Mouse (Mus musculus) limb, embryonic 13.5 days (tissue): ENCODE results near the gene Dlg4. TPM values are rescaled to one million over a fixed set of nuclear protein-coding genes. Genes with fewer than 3 reads are reported as not detected.

Experiments used
- ATAC-seq: fragments of 200-750 bp; cut with Nextera tagmentation; 2 replicates; pipeline ENCODE4 v1.8.0; 2017; ENCODE audit warnings: low read depth, moderate number of reproducible peaks, moderate TSS enrichment; ENCODE audit not compliant: low FRiP score
- H3K27ac ChIP-seq: fragments of 300-500 bp; sonication (generic); 2 replicates; pipeline ENCODE4 v1.5.1; 2015; ENCODE audit warnings: inconsistent platforms, mild to moderate bottlenecking, moderate library complexity
- H3K27me3 ChIP-seq: fragments of 300-500 bp; sonication (generic); 2 replicates; pipeline ENCODE4 v1.6.1; 2015; ENCODE audit warnings: mild to moderate bottlenecking, inconsistent platforms
- H3K36me3 ChIP-seq: fragments of 300-500 bp; sonication (generic); 2 replicates; pipeline ENCODE4 v1.6.1; 2015; ENCODE audit warnings: inconsistent platforms, mild to moderate bottlenecking, moderate library complexity
- H3K4me1 ChIP-seq: fragments of 300-500 bp; sonication (generic); 2 replicates; pipeline ENCODE4 v1.6.1; 2015; ENCODE audit warnings: inconsistent platforms
- H3K4me2 ChIP-seq: fragments of 300-500 bp; sonication (generic); replicated peaks from 2 replicates; pipeline ENCODE4 v1.6.1; 2015; ENCODE audit warnings: inconsistent platforms, mild to moderate bottlenecking, moderate library complexity
- H3K4me3 ChIP-seq: fragments of 300-500 bp; sonication (generic); 2 replicates; pipeline ENCODE4 v1.5.1; 2015; ENCODE audit warnings: moderate library complexity, mild to moderate bottlenecking, inconsistent platforms
- H3K9ac ChIP-seq: fragments of 300-500 bp; sonication (generic); 2 replicates; pipeline ENCODE4 v1.6.1; 2015; ENCODE audit warnings: mild to moderate bottlenecking, inconsistent platforms
- H3K9me3 ChIP-seq: fragments of 300-500 bp; sonication (generic); 2 replicates; pipeline ENCODE4 v1.6.1; 2016; ENCODE audit warnings: inconsistent platforms
- WGBS: fragments of 180-500 bp; shearing (Covaris S2); methylation state at CpG from one replicate; pipeline ENCODE4 v1.1.7; 2015; 5-methylcytosine and 5-hydroxymethylcytosine counted together
- microRNA counts: library from miRNA; unstranded; fragments of <30 nt; microRNA quantifications from one replicate; lab custom pipeline; 2016
- microRNA-seq: library from miRNA; unstranded; fragments of <30 nt; microRNA quantifications from one replicate; pipeline ENCODE4, GENCODE M21; 2016
- polyA plus RNA-seq: library from polyadenylated mRNA; unstranded; fragments of >200 nt; fragmentation: Nextera tagmentation; extraction: Ambion mirVana; gene quantifications from 2 replicates; pipeline ENCODE4 v1.2.1, GENCODE M21; 2015

Gene Dlg4
- polyA plus RNA-seq, 1 experiment from 2014 or later: 14.2 TPM

- no peak within 1 kb of the TSS for H3K4me3 ChIP-seq
- no peaks in the 10 kb centered on the region for H3K27me3 ChIP-seq
- no peaks in the 10 kb centered on the region for H3K36me3 ChIP-seq
- no peak within 1 kb of the TSS for H3K27ac ChIP-seq
- no peaks in the 10 kb centered on the region for H3K4me1 ChIP-seq
- 72% methylated on average over 12 of the region's 12 CpGs for WGBS
- no peaks in the 10 kb centered on the region for H3K9me3 ChIP-seq
- H3K9ac ChIP-seq: no peak within 1 kb of the TSS
- no peak within 1 kb of the TSS for H3K4me2 ChIP-seq
- no peak for ATAC-seq
These were observed 75.4 kb downstream of the Dlg4 start, which contains the start of gene Asgr2 for GRCm38 (mm10) chr11:70091986-70092783. Asgr2 (plus strand) TSS chr11:70092644.

MicroRNAs encoded within 50 kb of the gene (microRNA counts, 519-probe panel; counts per million panel counts)
- microRNA mmu-miR-324-3p (lab: Ali Mortazavi, UCI) (not detected), microRNA mmu-miR-324-5p (lab: Ali Mortazavi, UCI) (3,679 counts per million, percentile 69 among the panel's probes with 10 or more counts)

Small RNA genes within 50 kb of the gene (microRNA-seq; reads per million reads assigned to microRNA genes)
- gene Gm44349 (not detected), gene Mir324 (2,906 reads per million, percentile 86 among the genes with 10 or more reads in this experiment)

Other genes with a start within 250 kb of the Dlg4 start
- gene Chrnb1, start 221.0 kb upstream of the Dlg4 start, polyA plus RNA-seq: 23.6 and 27.7 TPM in 2 replicates
- gene Fgf11, start 215.1 kb upstream of the Dlg4 start, polyA plus RNA-seq: 2.8 and 2.9 TPM in 2 replicates
- gene Tmem102, start 211.3 kb upstream of the Dlg4 start, polyA plus RNA-seq: 2.5 and 2.6 TPM in 2 replicates
- gene Gm39566, start 201.6 kb upstream of the Dlg4 start, polyA plus RNA-seq: not detected in 2 replicates
- not detected in 2 replicates for gene Spem2, start 198.5 kb upstream of the Dlg4 start, polyA plus RNA-seq
- 0.18 and 0.24 TPM in 2 replicates for gene Spem1, start 194.8 kb upstream of the Dlg4 start, polyA plus RNA-seq
- gene Nlgn2, start 179.2 kb upstream of the Dlg4 start, polyA plus RNA-seq: 11.5 and 11.8 TPM in 2 replicates
- gene Tmem256, start 178.4 kb upstream of the Dlg4 start, polyA plus RNA-seq: 368 and 376 TPM in 2 replicates
- gene Plscr3, start 170.6 kb upstream of the Dlg4 start, polyA plus RNA-seq: 135 and 140 TPM in 2 replicates
- 1.9 and 2.0 TPM in 2 replicates for gene Tnk1, start 158.2 kb upstream of the Dlg4 start, polyA plus RNA-seq
- 0.51 TPM in 1 of 2 replicates, not detected in the other for gene Tmem95, start 138.9 kb upstream of the Dlg4 start, polyA plus RNA-seq
- 4.3 and 4.4 TPM in 2 replicates for gene Kctd11, start 135.5 kb upstream of the Dlg4 start, polyA plus RNA-seq
- gene Acap1, start 121.4 kb upstream of the Dlg4 start, polyA plus RNA-seq: 1.1 and 1.5 TPM in 2 replicates
- 16.1 and 19.4 TPM in 2 replicates for gene 2810408A11Rik, start 116.0 kb upstream of the Dlg4 start, polyA plus RNA-seq
- 10.2 and 12.9 TPM in 2 replicates for gene Neurl4, start 115.9 kb upstream of the Dlg4 start, polyA plus RNA-seq
- gene Gps2, start 103.1 kb upstream of the Dlg4 start, polyA plus RNA-seq: 90.0 and 90.1 TPM in 2 replicates
- gene Eif5a, start 95.0 kb upstream of the Dlg4 start, polyA plus RNA-seq: 1,543 and 1,562 TPM in 2 replicates
- gene Ybx2, start 81.1 kb upstream of the Dlg4 start, polyA plus RNA-seq: 9.3 and 9.7 TPM in 2 replicates
- 29.2 and 29.6 TPM in 2 replicates for gene Slc2a4, start 68.8 kb upstream of the Dlg4 start, polyA plus RNA-seq
- gene Cldn7, start 52.2 kb upstream of the Dlg4 start, polyA plus RNA-seq: 13.4 and 14.4 TPM in 2 replicates
- gene Ctdnep1, start 35.8 kb upstream of the Dlg4 start, polyA plus RNA-seq: 30.8 and 31.2 TPM in 2 replicates
- gene Elp5, start 34.4 kb upstream of the Dlg4 start, polyA plus RNA-seq: 126 and 134 TPM in 2 replicates
- gene Gabarap, start 25.8 kb upstream of the Dlg4 start, polyA plus RNA-seq: 499 and 506 TPM in 2 replicates
- gene Phf23, start 21.2 kb upstream of the Dlg4 start, polyA plus RNA-seq: 95.9 and 101 TPM in 2 replicates
- gene Dvl2, start 16.3 kb upstream of the Dlg4 start, polyA plus RNA-seq: 54.3 and 59.8 TPM in 2 replicates
- 76.0 and 81.1 TPM in 2 replicates for gene Acadvl, start 1.5 kb upstream of the Dlg4 start, polyA plus RNA-seq
- gene Asgr1, start 37.1 kb downstream of the Dlg4 start, polyA plus RNA-seq: 1.4 and 2.4 TPM in 2 replicates
- not detected in 2 replicates for gene Asgr2, start 75.7 kb downstream of the Dlg4 start, polyA plus RNA-seq
- 0.25 and 0.75 TPM in 2 replicates for gene Mgl2, start 113.4 kb downstream of the Dlg4 start, polyA plus RNA-seq
- 0.61 and 1.1 TPM in 2 replicates for gene Clec10a, start 139.3 kb downstream of the Dlg4 start, polyA plus RNA-seq
- gene Slc16a11, start 195.8 kb downstream of the Dlg4 start, polyA plus RNA-seq: 1.5 and 1.7 TPM in 2 replicates
- gene Slc16a13, start 204.1 kb downstream of the Dlg4 start, polyA plus RNA-seq: 10.9 and 11.5 TPM in 2 replicates
- 10.0 and 10.3 TPM in 2 replicates for gene Bcl6b, start 212.9 kb downstream of the Dlg4 start, polyA plus RNA-seq
- gene 0610010K14Rik, start 221.0 kb downstream of the Dlg4 start, polyA plus RNA-seq: 203 and 209 TPM in 2 replicates
- gene Gm21988, start 222.9 kb downstream of the Dlg4 start, polyA plus RNA-seq: 11.6 and 12.1 TPM in 2 replicates
- 152 and 162 TPM in 2 replicates for gene Rnasek, start 222.9 kb downstream of the Dlg4 start, polyA plus RNA-seq
- 4.1 TPM in 2 replicates for gene Alox12, start 238.4 kb downstream of the Dlg4 start, polyA plus RNA-seq